8 mouse cellular contexts compared by ENCODE assay signal in genomic region chr13:63572111-63572452, GRCm38 (mm10). TPM values are rescaled to one million over a fixed set of nuclear protein-coding genes. Genes with fewer than 3 reads are reported as not detected.
A peak's percentile ranks its signal among the peaks of the same experiment; 100 is the strongest.
DNase-seq lines count a peak whose midpoint lies in the region; ATAC-seq lines count a peak whose summit lies in the region.

No protein-coding gene starts in this region.

- 0 out of 2 replicates have a peak overlapping the region, but pooled peaks have one; percentile 87 for H3K27ac ChIP-seq in neural tube, embryonic 11.5 days (ENCODE audit: low read depth, low read length)
- H3K27ac ChIP-seq in limb, embryonic 12.5 days, result peak overlapping the region; percentile 91
- peak overlapping the region; percentile 87 for H3K27ac ChIP-seq in stomach, embryonic 15.5 days

- peak overlapping the region; percentile 72 for H3K4me3 ChIP-seq in neural tube, embryonic 11.5 days (ENCODE audit: low read depth, low read length)
- peak overlapping the region; percentile 77 for H3K4me3 ChIP-seq in limb, embryonic 12.5 days (replicated peaks)
- H3K4me3 ChIP-seq in stomach, embryonic 15.5 days (replicated peaks), result peak overlapping the region; percentile 68

- H3K4me2 ChIP-seq in neural tube, embryonic 11.5 days (ENCODE audit: low read depth), result peak overlapping the region; percentile 96
- peak overlapping the region; percentile 97 for H3K4me2 ChIP-seq in limb, embryonic 12.5 days
- H3K4me2 ChIP-seq in stomach, embryonic 15.5 days, result peak overlapping the region; percentile 96

- H3K9ac ChIP-seq in neural tube, embryonic 11.5 days (ENCODE audit: low read length), result peak overlapping the region; percentile 80
- H3K9ac ChIP-seq in limb, embryonic 12.5 days (replicated peaks), result peak overlapping the region; percentile 89
- H3K9ac ChIP-seq in stomach, embryonic 15.5 days, result peak overlapping the region; percentile 62; the same call in 1 of the 2 replicates

- H3K36me3 ChIP-seq in neural tube, embryonic 11.5 days (ENCODE audit: control insufficient read depth, insufficient read depth, low read length), result no peaks in the 10 kb centered on the region
- H3K36me3 ChIP-seq in limb, embryonic 12.5 days, result no peaks in the 10 kb centered on the region
- no peaks in the 10 kb centered on the region for H3K36me3 ChIP-seq in stomach, embryonic 15.5 days

- DNase-seq in cerebellum, adult 9-11 months, result peak; percentile 54
- no peak for DNase-seq in cerebellum, postnatal 14 days
- no peak for DNase-seq in neural tube, embryonic 11.5 days (ENCODE audit: low spot score)
- no peak for DNase-seq in neural tube, embryonic 10.5 days (ENCODE audit: extremely low spot score, low spot score)
- no peak for DNase-seq in ovary, postnatal 36 days (ENCODE audit: low spot score)
- DNase-seq in layer of hippocampus, adult 9-11 months, result no peak

- H3K9me3 ChIP-seq in neural tube, embryonic 11.5 days (ENCODE audit: control insufficient read depth, low read length), result no peaks in the 10 kb centered on the region
- no peaks in the 10 kb centered on the region for H3K9me3 ChIP-seq in limb, embryonic 12.5 days
- no peaks in the 10 kb centered on the region for H3K9me3 ChIP-seq in stomach, embryonic 15.5 days

- 2% methylated on average over 12 of the region's 12 CpGs for WGBS in neural tube, embryonic 11.5 days
- 0% methylated on average over 12 of the region's 12 CpGs for WGBS in limb, embryonic 12.5 days
- WGBS in stomach, embryonic 15.5 days, result 2% methylated on average over 12 of the region's 12 CpGs

- peaks cover 21% of the 10 kb centered on the region for H3K4me1 ChIP-seq in neural tube, embryonic 11.5 days (ENCODE audit: control insufficient read depth, insufficient read depth, low read length)
- H3K4me1 ChIP-seq in limb, embryonic 12.5 days (replicated peaks), result peaks cover 48% of the 10 kb centered on the region
- peaks cover 11% of the 10 kb centered on the region for H3K4me1 ChIP-seq in stomach, embryonic 15.5 days

- peaks cover 16% of the 10 kb centered on the region for H3K27me3 ChIP-seq in neural tube, embryonic 11.5 days (ENCODE audit: control insufficient read depth, insufficient read depth, low read length)
- H3K27me3 ChIP-seq in limb, embryonic 12.5 days, result peaks cover 49% of the 10 kb centered on the region
- H3K27me3 ChIP-seq in stomach, embryonic 15.5 days (replicated peaks), result 0 out of 2 replicates have a peak, but pooled peaks cover 6% of the 10 kb centered on the region

- 0 out of 2 replicates have a peak, but pooled peaks have one; percentile 0 for ATAC-seq in neural tube, embryonic 11.5 days (ENCODE audit: insufficient read depth, low FRiP score, low TSS enrichment)
- no peak for ATAC-seq in limb, embryonic 12.5 days (ENCODE audit: insufficient number of reproducible peaks, insufficient read depth, low FRiP score, low TSS enrichment, low read depth)
- ATAC-seq in stomach, embryonic 15.5 days (ENCODE audit: insufficient read depth, low FRiP score, low read depth), result no peak

RNA-seq across cellular contexts. Expression of gene Ptch1, which starts 1.3 kb away (rescaled TPM):
- polyA plus RNA-seq in neural tube, embryonic 11.5 days (2014; fragmentation: Nextera tagmentation; extraction: Ambion mirVana), result 22.8 and 24.2 TPM in 2 replicates
- 21.6 and 23.0 TPM in 2 replicates for polyA plus RNA-seq in limb, embryonic 12.5 days (2016; fragmentation: Nextera tagmentation; extraction: Ambion mirVana)
- 32.1 and 34.3 TPM in 2 replicates for polyA plus RNA-seq in stomach, embryonic 15.5 days (2015; fragmentation: Nextera tagmentation; extraction: Ambion mirVana)
